Mouse (Mus musculus) myocyte (in vitro differentiated cells): Measurements from ENCODE around the gene Klhl13.

Experiments used
- E2F4 ChIP-seq: IDR thresholded peaks from one replicate; pipeline ENCODE4 v1.6.1; 2011; ENCODE audit warnings: mild to moderate bottlenecking, control low read depth, moderate library complexity; ENCODE audit not compliant: insufficient read depth
- POLR2A ChIP-seq: IDR thresholded peaks from one replicate; pipeline ENCODE4 v1.6.1; 2011; ENCODE audit warnings: low read depth, mild to moderate bottlenecking, control low read depth, moderate library complexity; ENCODE audit not compliant: insufficient read length
- SRF ChIP-seq: IDR thresholded peaks from one replicate; pipeline ENCODE4 v1.6.1; 2011; ENCODE audit warnings: low read depth; ENCODE audit not compliant: control insufficient read depth, insufficient read length
- USF1 ChIP-seq: IDR thresholded peaks from one replicate; pipeline ENCODE4 v1.6.1; 2011; ENCODE audit warnings: low read depth, mild to moderate bottlenecking, control low read depth, moderate library complexity

GRCm38 (mm10) chrX:23284530-23285441 is 80.1 kb downstream of the Klhl13 start:
- TF ChIP-seq POLR2A (no peak), SRF (no peak), USF1 (no peak), E2F4 (no peak)
